Mouse (Mus musculus) brain, adult 10 weeks (tissue): Measurements from ENCODE around the gene Ablim1. TPM values are rescaled to one million over a fixed set of nuclear protein-coding genes. Genes with fewer than 3 reads are reported as not detected.

Experiments
- polyA plus RNA-seq: library from polyadenylated mRNA; stranded (reverse); fragments of 350-450 nt; fragmentation: Illumina TruSeq; extraction: RNeasy Lipid Tissue Mini Kit (QIAGEN cat#74804); gene quantifications from one replicate; pipeline ENCODE4 v1.2.3, GENCODE M21; 2015; ENCODE audit warnings: low read depth, low replicate concordance

The Ablim1 gene
- polyA plus RNA-seq = 55.5 TPM

DNA sequence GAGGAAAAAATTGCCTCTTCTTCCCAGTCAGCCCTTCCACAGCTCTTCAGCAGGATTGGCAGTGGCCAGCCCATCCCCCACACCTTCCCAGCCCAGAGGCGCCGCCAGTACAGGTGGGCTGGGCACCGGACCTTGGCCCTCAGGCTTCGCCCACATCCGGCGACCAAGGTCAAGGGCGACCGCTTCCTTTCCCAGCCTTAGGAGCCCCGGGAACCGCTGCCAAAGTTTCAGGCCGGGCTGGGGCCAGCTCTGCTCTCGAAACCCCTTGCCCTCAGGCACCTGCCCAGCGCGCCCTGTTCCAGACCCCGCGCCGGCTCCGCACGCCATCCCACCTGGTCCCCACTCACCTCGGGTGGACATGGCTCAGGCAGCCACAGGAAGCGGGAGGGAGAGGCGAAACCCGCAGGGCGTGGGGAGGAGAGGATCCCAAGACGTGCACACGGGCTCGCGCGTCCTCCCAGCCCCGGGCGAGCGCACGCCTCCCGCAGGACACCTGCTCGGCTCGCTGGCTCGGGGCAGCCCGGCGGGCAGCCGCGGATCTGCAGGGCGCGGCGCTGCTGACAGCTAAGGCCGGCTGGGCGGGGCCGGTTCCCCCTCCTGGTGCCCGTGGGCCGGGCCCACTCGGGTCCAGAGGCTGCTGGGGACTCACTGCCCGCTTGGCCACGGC is at the start of gene Ablim1:
Gene Ablim1 (minus strand): TSS at position 574 of the 667 bp plus-strand sequence.

GRCm38 (mm10) chr19:57360341-57361130 is 45.8 kb upstream of the Ablim1 start, which contains the start of gene Fam160b1:
TSS of gene Fam160b1 (plus strand) at chr19:57360680.

DNA sequence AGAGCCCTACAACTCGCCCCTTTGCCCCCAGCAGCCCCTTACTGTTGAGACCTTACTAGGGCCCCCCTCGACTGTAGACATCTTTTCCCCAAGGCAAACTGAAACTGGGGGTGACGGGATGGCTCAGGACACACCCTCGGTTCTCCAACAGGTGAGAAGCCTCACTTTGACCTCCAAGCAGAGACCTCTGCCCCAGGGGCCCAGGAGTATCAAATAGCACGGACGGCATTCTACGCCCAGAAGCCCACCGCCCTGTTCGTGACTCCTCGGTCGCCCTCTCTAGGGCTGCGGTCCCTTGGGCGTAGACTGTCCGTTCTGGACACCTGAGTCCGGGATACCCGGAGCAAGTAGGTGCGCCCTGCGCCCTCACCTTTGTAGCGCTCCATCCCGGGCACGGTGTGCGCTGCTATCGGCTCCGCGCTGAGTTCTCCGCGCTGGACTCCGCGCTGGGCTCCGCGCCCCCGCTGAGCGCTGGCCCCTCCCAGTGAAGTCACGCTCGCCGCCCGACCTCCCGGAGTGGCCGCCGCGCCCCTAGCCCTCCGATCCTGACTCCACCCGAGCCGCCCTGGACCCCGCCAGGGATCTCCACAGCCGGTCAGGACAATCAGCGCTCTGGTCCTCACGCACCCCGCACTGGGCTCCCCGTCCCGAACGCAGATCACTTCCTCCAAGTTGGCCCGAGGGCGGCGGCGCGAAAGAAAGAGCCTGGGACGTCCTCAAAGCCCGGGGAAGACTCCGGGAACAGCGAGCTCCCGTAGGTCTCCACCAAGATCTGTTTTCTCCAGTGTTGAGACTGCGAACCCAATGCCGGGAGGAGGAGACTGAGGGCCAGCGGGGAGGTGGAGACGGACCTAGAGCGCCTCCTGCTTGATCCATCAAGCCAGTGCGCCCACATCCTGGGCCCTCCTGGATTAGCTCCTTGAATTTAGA is 306.7 kb downstream of the Ablim1 start, which contains the start of gene Afap1l2:
Gene Afap1l2 (minus strand): TSS at position 448 of the 930 bp plus-strand sequence.

Other genes starting within 250 kb of the Ablim1 start
- 15.9 TPM for gene Fam160b1, start 45.8 kb upstream of the Ablim1 start, polyA plus RNA-seq
- 17.8 TPM for gene Trub1, start 138.0 kb upstream of the Ablim1 start, polyA plus RNA-seq